Mouse (Mus musculus) T-helper 1 cell (primary cell): ENCODE data around the gene Ncapd3.

ENCODE experiments used
- in situ Hi-C: fragments of 300-600 bp; cut with MboI, MseI; formaldehyde crosslinking; loops from one replicate; pipeline ENCODE4 v1.15.1; 2025; ENCODE audit warnings: high pct_unique_total_duplicates

The Ncapd3 gene

DNA sequence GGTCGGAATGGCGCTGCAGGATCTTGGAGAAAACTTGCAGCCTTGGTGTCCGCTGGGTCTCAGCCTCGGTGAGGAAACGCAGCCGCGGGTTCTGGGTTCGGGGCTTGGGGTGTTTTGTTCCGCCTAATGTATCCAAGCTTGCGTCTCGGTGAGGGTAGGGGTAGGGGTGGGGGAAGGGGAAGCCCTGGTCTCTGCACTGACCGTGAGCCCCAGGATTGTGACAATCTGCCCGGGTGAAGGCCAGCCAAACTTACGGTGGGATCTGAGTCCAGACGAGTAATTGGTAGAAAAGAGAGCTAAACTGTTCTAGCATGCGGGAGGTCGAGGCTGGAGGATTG is 757 bp downstream of the Ncapd3 start:
- in situ Hi-C loops: loop anchor here (25.0 kb wide), 1 partner anchor 1893 kb away; no protein-coding TSS in a partner anchor

DNA sequence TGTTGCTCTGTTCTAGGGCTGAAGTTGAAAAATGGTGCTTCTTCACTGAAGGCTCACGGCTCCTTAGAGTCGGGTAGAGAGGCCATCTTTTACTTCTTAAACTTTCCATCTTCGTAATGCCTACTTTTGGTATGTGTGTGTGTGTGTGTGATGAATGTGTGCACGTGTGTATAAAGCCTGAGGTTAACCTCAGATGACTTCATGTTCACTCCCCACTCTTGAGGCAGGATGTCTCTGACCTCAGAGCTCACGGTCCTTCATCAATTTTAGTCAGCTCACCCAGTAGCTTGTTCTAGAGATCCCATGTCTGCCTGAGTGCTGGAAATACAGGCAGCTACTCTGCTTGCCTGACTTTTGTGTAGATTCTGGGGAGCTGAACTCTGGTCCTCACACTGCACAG is 13.9 kb downstream of the Ncapd3 start:
- in situ Hi-C loops: loop anchor here (25.0 kb wide), 1 partner anchor 1907 kb away; no protein-coding TSS in a partner anchor

DNA sequence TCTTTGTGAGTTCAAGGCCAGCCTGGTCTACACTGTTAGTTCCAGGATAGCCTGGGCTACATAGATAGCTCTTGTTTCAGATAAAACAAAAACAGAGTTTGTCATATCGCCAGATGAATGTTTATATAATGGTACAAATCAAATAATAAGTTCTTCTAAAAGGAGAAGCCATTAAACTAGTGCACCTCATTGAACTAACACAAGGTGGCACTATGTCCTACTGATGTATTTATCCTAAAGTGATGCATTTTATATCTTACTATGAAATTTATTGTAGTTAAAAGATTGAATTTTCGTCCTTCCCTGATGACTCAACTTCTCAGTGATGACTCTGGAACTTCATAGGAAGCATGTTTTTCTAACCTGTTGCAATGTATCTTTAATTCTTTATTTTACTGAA is 19.5 kb downstream of the Ncapd3 start:
- in situ Hi-C loops: loop anchor here (25.0 kb wide), 1 partner anchor 1912 kb away; no protein-coding TSS in a partner anchor

DNA sequence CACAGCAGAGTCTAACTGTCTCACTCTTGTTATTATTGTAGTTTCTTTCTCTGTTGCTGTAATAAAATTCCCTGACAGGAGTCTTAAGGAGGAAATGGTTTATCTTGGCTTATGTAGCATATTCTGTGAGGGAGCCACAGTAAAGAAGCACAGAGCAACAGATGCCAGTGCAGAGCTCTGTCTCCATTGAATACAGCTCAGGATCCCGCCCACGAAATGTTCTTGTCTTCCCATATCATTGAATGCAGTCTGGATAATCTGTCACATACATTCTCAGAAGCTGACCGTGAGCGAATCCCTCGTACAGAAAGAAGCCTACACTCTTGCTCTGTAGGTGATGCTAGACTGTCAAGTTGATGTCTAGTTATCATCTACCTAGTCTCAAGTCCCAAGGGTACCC is 28.4 kb downstream of the Ncapd3 start:
- in situ Hi-C loops: no loop called here

DNA sequence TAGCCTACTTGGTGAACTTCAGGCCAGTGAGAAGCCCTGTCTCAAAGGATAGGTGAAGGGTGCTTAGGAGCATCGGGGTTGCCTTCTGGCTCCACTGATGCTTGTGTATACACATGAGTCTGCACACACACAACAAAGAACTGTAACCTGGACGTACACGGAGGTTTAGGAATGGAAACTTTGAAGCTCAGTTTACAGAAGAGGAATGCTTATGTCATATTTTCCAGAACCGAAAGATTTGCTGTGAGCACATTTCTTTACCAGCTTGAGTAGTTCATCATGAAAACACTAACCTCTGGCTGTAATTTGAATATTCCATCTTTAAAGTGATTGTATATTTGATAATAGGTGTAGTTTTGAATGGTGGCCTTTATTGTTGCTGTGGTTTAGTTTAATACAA is 40.9 kb downstream of the Ncapd3 start:
- in situ Hi-C loops: no loop called here

DNA sequence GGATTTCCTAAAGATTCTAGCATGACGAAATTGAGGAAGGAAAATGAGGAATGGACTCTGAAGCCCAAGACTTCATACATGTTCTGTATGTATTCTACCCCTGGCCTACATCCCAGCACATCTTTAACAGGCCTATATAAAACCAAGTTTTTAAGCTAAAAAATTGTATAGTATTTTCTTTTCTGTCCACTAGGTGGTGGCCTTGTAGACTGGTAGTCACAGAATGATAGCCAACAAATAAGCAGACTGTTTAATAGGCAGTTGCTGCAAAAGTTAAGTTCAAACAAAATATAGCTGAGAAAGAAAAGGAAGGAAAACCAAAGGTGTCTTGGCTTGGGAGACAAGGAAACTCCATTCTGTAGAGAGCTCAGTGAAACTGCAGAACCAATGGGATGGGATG is 44.7 kb downstream of the Ncapd3 start:
- in situ Hi-C loops: no loop called here

DNA sequence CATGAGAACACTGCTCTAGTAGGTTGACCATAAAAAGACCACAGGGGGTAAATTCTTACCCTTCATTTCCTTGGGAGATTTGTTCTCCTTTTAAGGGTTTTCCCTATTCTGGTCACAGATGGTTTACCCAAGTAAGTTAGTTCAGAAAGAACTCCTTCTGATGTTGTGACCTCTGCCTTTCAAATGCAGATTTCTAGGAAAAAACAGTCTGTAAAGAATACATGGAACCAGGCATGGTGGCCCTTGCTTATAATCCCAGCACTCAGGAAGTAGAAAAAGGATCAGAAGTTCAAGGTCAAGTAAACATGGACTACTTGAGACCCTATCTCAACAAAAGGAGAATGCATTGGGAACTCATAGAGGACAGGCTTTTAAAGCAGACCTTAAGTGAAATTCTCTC is 45.8 kb downstream of the Ncapd3 start:
- in situ Hi-C loops: no loop called here

DNA sequence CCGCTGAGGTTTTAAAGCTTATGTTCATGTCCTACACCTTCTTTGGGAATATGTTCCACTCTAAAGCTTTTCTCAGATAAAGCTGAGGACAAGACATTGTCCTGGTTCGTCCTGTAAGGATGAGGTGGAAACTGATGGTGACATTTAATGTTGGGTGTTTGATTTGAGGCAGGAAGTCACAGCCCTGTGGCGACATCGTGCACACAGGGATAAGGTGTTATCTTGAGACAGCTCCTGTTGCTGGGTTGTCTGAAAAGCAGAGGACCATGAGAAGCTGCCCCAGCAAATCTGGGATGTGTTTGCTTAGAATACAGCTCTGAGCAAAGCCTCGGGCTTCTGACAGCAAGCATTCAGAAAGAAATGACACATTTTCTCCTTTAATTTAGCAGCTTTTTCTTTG is 56.3 kb downstream of the Ncapd3 start:
- in situ Hi-C loops: no loop called here

DNA sequence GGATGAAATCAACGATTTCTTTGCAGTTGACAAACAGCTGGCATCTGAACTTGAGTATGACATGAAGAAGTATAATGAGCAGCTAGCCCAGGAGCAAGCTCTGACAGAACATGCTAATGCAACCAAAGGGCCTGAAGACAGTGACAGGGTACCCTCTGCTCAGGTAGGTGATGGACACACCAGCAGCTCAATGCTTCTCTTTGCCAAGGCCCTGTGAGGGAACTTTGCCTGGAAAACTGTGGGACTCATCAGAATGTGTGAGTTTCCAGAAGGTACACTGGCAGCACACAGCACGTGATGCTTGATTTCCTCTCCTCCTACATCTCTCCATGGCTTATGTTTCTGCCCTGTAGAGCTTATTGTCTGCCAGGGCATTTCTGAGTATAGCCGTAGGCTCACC is 57.4 kb downstream of the Ncapd3 start:
- in situ Hi-C loops: no loop called here

DNA sequence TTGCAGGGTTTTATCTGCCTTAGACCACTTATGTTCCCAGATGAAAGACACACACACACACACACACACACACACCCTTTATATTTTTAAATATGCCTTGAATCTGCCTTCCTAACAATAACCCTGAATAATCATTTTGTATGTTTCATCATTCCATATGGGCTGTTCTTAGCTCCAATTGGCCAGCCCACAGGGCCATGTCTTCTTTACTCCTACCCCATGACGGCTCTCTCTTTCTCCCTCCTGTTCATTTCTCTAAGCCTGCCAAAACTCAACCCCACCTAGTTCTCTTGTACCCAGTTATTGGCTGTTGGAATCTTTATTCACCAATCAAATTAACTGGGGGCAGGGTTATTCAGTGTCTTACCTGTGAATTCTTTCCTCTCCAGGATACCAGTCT is 60.2 kb downstream of the Ncapd3 start:
- in situ Hi-C loops: loop anchor here (5.0 kb wide), 1 partner anchor 38 kb away; no protein-coding TSS in a partner anchor

DNA sequence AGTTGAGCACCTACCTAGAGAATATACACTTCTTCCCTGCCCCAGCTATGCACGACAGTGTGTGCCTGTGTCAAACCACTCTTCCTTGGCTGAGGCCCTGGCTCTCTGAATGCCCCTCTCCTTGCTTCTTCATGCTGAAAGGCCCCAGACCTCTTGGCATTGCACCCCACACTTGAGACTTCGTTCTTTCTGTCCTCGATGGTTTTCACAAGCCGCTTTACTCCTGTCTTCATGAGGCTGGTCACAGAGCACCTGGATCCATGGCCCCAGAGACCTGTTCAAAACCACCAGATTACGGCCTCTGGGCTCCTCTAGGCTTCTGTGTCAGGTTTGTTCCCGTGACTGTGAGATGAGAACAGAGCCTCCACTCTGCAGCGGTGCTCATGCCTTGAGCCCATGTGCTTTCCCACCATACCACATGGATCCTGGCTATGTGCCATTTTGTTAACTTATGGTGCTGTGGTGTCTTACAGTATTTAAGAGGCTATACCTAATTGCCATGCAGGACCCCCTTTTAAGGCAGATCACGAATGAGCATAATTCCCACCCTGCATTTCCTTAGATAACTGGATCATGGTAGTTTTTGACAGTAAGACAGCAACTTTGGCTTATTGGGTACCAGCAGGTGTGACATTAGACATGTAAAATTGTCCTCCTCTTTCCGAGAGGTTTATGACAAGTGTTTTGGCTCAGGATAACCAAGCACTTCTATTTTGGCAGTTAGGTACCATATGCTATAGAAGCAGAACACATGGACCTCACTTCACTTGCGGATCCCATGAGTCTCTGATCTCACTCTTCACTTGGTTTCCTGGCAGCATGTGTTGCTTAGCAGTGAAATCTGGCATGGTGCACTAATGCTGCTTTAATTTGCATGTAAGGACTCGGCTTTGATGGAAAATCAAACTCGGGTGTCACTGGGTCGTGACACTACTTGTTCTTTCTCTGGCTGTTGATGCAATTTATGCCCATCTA is 61.1 kb downstream of the Ncapd3 start:
- in situ Hi-C loops: loop anchor here (5.0 kb wide), 1 partner anchor 39 kb away; no protein-coding TSS in a partner anchor

DNA sequence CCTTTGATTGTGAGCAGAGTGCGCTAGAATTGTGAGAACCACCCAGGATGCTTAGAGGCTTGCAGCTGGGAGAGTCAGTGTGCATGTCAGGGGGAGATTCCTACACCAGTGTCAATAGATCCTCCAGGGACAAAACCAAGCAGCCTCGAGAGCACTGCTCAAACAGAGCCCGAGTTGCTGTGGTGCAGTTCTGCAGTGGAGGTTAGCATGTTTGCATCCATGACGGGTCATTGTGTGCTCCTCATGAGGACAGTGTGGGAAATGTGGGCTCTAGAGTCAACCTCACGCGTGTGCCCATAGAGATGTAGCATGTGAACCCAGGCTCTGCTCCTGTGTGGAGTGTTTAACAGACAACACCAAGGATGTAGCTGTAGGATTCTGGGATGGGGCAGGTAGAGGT is 62.9 kb downstream of the Ncapd3 start:
- in situ Hi-C loops: loop anchor here (5.0 kb wide), 1 partner anchor 41 kb away; no protein-coding TSS in a partner anchor

DNA sequence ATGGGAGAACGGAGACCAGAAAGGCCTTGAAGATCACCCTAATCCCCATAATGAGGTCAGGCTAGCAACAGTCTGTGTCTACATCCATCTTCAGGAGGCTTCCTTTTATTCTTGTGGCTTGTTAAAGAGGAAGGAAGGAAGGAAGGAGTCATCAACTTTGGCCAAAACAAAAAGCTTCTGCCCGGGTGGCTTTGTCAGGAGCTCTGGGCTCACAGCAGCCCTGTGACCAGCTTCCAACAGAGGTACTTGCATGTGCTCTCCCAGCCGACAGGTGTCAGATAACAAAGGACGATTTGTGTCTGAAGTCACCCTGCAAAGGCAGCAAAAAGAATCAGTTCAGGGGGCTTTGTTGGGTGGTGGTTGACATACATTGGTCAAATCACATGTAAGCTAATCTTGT is 68.1 kb downstream of the Ncapd3 start:
- in situ Hi-C loops: no loop called here

DNA sequence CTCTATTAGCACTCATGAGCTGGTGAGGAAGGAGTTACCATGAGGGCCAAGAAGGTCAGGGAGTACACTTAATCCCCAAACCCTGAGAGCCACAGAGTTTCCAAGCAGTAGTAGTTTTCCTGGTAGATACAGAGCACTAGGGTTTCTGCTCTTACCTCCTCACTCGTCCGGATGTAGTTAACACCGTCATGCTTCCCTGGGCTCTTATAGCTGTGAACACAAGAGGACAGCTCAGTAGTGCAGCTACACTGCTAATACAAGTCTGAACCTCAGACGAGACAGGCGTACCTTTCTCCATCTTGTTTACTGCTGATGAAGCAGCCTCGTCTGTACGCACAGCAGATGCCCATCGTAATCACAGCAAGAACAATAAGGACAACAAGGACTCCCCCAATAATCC is 68.6 kb downstream of the Ncapd3 start:
- in situ Hi-C loops: no loop called here

DNA sequence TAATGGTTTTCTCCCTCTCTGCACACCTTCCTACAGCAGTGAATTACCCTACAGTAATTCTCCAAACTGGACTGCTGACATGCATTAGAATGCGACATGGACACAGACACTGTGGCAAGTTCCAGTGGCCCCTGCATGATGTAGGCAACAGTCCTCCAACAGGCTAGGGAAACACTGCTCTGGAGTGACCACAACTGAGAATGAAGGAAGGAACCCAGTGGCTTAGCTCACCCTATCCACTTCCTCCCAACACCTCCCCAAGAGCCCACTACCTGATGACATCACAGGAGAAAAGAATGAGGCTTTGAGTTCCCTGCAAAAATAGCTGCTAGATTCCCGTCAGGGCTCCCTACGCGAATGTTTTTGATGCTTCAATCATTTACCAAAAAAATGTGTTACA is 69.5 kb downstream of the Ncapd3 start:
- in situ Hi-C loops: no loop called here

DNA sequence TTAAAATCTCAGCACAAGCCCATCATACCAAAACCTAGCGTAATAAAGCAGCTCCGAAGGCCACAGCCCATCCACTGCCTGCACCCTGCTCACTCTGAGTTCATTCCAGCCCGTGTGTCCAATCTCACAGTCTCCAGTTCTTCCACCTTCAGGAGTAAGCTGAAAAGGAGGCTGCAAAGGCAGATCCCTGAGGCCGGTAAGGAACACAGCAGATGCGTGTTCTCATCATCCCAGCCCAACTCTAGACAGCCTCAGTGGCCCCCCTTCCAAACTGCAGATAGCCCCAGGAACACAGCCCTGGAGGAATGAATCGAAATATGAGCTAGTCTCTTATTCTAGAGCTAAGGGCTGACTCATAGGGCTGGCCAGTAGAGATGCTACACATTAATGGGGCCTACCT is 71.5 kb downstream of the Ncapd3 start:
- in situ Hi-C loops: no loop called here

DNA sequence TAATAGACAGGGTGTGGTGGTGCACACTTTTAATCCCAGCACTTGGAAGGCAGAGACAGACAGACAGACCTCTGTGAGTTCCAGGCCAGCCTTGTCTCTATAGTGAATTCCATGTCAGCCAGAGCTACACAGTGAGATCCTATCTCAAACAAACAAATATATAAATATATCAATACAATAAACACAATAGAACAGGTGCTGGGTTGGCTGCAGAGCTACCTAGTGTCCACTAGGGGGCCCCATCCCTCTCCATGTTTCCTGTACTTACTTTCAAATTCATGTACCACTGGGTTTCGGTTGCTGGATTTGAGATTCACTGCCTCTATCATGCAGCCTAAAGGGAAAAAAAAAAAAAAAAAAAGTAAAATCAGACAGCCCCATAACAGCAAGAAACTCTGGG is 76.1 kb downstream of the Ncapd3 start:
- in situ Hi-C loops: no loop called here

DNA sequence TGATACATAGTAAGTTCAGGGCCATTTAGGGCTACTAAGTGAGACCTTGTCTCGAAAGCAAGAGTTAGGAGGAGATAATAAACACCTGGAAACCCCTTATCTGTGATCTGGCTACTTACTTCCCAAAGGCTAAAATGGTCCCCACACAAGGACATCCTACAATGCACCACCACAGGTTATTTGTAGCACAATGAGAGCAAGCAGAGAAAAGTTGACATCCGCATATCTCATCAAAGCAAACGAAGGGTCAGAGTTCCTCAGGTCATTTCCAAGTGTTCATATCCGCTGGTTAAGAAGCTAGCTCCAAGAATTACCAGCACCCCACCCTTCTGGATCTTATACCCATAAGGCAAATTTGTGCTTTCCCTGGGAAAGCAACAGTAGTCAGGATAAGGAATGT is 78.5 kb downstream of the Ncapd3 start:
- in situ Hi-C loops: no loop called here

DNA sequence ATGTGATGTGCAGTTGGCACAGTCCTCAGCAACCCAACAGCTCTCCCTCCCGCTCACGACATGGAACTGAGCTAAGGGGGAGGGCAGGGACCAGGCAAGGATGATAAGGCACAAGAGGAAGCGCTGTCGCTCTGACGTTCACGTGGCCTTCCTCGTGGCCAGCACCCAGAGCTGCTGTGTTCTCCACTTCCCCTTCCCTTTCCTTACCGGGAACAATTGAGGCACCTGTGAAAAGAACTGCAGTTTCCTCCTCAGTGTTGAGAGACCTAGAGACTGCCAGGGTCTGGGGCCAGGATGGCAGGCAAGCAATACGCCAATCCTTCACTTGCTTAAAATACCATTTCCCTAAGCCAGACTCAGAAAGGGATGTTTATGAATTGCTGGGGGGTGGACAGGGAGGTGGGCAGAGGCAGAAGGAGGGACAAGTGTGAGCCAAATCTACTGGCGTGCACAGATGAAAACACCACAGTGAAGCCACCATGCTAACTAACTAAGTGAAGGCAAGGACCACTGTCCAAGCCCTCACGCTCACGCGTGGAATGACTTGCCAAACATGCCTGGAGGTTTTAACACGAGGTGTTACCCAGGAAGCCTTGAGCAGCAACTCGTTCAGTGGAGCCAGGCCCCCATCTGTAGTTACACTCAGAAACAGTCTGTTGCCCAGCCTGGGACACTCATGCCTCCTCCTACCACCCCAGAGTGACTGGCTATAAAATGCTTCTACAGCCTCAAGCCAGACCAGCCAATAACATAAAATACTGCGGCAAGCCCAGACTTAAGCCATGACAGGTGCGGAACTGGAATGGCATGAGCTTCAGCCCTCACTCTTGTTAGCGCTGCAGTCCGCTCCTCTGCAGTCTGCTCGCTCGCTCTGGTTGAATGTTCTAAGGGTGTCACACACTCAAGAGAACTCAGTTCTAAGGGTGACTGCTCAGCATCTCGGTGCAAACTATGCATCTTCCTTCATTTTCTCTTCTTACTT is 79.8 kb downstream of the Ncapd3 start:
- in situ Hi-C loops: no loop called here

DNA sequence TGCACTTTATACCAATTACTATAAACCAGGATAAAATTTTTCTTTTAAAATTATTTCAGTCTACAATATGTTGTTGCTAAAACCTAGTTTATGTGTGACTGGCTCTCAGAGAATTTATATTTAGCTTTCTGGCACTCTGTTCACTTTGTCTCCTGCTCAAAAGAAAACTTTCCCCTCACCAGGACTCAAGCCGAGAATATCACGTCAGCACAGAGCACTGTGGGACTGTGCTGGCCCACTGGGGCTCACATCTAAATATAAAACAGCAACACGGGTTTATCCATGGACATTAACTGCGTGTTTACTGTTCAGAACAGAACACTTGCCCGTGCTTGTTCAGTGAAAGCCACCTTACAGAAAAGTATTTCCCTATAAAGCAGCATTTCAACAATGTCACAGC is 80.7 kb downstream of the Ncapd3 start:
- in situ Hi-C loops: no loop called here

DNA sequence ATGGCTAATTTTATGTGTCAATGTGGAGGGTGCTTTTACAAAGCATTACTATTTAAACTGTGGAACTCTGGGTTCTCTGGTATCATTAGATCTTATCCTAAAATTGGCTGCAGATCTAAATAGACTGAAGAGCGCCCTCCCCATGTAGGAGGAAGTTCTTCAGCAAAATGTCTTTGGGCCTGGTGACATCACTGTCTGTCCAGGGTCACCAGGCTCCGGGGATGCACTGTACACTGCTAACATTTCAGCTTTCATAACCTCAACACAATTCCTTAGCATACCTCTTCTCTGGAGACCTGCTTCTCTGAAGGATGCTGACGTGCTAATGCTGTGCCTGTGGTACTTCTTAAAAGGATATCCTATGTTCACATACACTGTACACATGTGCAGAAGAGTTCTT is 81.8 kb downstream of the Ncapd3 start:
- in situ Hi-C loops: no loop called here

DNA sequence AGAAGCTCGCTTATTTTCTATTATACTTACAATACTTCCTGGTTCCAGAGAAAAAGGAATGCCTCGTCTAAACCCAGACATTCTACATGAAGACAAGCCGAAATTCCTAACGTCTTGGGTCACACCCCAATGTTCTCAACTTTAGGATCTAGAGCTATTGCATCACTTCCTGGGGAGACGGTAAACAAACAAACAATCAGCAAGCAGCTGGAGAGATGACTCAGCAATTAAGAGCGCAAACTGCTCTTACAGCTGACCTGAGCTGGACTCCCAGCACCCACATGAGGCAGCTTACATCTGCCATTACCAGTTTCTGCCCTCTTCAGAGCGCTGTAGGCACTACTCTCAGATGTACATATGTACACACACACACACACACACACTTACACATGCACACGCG is 91.3 kb downstream of the Ncapd3 start:
- in situ Hi-C loops: no loop called here
